Mouse (Mus musculus): ENCODE results near the gene Gm13693.
"Not testable (repeated sequence)": the region's sequence is repeated elsewhere in the genome, so short reads cannot be mapped to it uniquely, and the experiment has no call there.

GRCm38 (mm10) chr2:83978633-83979032, 17.3 kb downstream of the Gm13693 start, which contains the start of gene Gm13694:
- TF ChIP-seq EP300 (IDR thresholded peaks at IDR 0.05; ENCODE audit: insufficient read depth, low read depth, low read length); CTCF (IDR thresholded peaks at IDR 0.05; ENCODE audit: low read depth, low read length); POLR2A (IDR thresholded peaks at IDR 0.05; ENCODE audit: insufficient read depth, low read length): not testable (repeated sequence)
